Mouse (Mus musculus) neural tube, embryonic 12.5 days (tissue): Measurements from ENCODE around the gene Fam234a. TPM values are rescaled to one million over a fixed set of nuclear protein-coding genes. Genes with fewer than 3 reads are reported as not detected.

Source experiments
- polyA plus RNA-seq: library from polyadenylated mRNA; unstranded; fragments of >200 nt; fragmentation: Nextera tagmentation; extraction: Ambion mirVana; gene quantifications from 2 replicates; pipeline ENCODE4 v1.2.1, GENCODE M21; 2016

Fam234a gene
- polyA plus RNA-seq, 1 experiment from 2014 or later = 28.6 TPM

Other genes starting within 250 kb of the Fam234a start
- 33.8 and 36.7 TPM in 2 replicates for gene Rab11fip3, start 174.7 kb downstream of the Fam234a start, polyA plus RNA-seq
- 28.6 and 30.1 TPM in 2 replicates for gene Decr2, start 153.9 kb downstream of the Fam234a start, polyA plus RNA-seq
- gene Nme4, start 148.6 kb downstream of the Fam234a start, polyA plus RNA-seq = 50.8 and 54.4 TPM in 2 replicates
- gene Tmem8, start 130.9 kb downstream of the Fam234a start, polyA plus RNA-seq = 2.3 and 2.4 TPM in 2 replicates
- 190 and 200 TPM in 2 replicates for gene Mrpl28, start 120.7 kb downstream of the Fam234a start, polyA plus RNA-seq
- 22.6 and 23.4 TPM in 2 replicates for gene Axin1, start 105.6 kb downstream of the Fam234a start, polyA plus RNA-seq
- 0.15 and 0.60 TPM in 2 replicates for gene Pdia2, start 45.2 kb downstream of the Fam234a start, polyA plus RNA-seq
- 6.0 and 6.3 TPM in 2 replicates for gene Rgs11, start 41.3 kb downstream of the Fam234a start, polyA plus RNA-seq
- gene Arhgdig, start 36.5 kb downstream of the Fam234a start, polyA plus RNA-seq = 37.6 and 45.2 TPM in 2 replicates
- gene Luc7l, start 8.7 kb upstream of the Fam234a start, polyA plus RNA-seq = 141 and 146 TPM in 2 replicates
- 0.50 and 0.58 TPM in 2 replicates for gene Neurl1b, start 170.6 kb upstream of the Fam234a start, polyA plus RNA-seq